Mouse (Mus musculus): ENCODE results near the gene Hs6st2. TPM values are rescaled to one million over a fixed set of nuclear protein-coding genes. Genes with fewer than 3 reads are reported as not detected.

Hs6st2 gene
- total and polyA plus RNA-seq, 3 experiments: not detected

GRCm38 (mm10) chrX:51680428-51681169 is 1.1 kb downstream of the Hs6st2 start:
- no peak overlapping the region for H3K27ac ChIP-seq (ENCODE audit: insufficient read depth, low read depth)
- no peak for DNase-seq (ENCODE audit: extremely low read depth)
- H3K4me3 ChIP-seq (replicated peaks in 1 of 3; ENCODE audit: low read depth in 2 of 3, low read length in 2 of 3, poor library complexity in 1 of 3): no peak overlapping the region
- H3K9ac ChIP-seq (ENCODE audit: insufficient read depth, low read depth): no peak overlapping the region
- dilution Hi-C loops (cut with MboI; ENCODE audit: extremely low pct_ligation_motif_present, extremely low pct_unique_long_range_greater_than_20kb, low sequenced_read_pairs) (no loop called here), in situ Hi-C loops (cut with MboI; ENCODE audit: low pct_ligation_motif_present, low pct_unique_long_range_greater_than_20kb, low sequenced_read_pairs) (no loop called here)
- no peaks in the 10 kb centered on the region for H3K27me3 ChIP-seq (replicated peaks)
- H3K79me2 ChIP-seq (replicated peaks; ENCODE audit: control insufficient read depth, extremely low read depth, insufficient read depth, poor library complexity, severe bottlenecking): no peaks in the 10 kb centered on the region
- no peak for TF ChIP-seq MXI1 (IDR thresholded peaks at IDR 0.05; ENCODE audit: low read depth, low read length)
- TF ChIP-seq E2F4 (IDR thresholded peaks at IDR 0.05; ENCODE audit: insufficient replicate concordance, low read depth, low read length): no peak
- TF ChIP-seq MAZ (IDR thresholded peaks at IDR 0.05; ENCODE audit: low read depth, low read length): no peak
- TF ChIP-seq USF1 (IDR thresholded peaks at IDR 0.05; ENCODE audit: low read depth, low read length): no peak
- TF ChIP-seq TBP (conservative IDR thresholded peaks at IDR 0.05; ENCODE audit: low read depth, low read length): no peak
- no peak for TF ChIP-seq ZC3H11A (IDR thresholded peaks at IDR 0.05; ENCODE audit: low read depth, low read length)
- no peak for TF ChIP-seq RAD21 (IDR thresholded peaks at IDR 0.05; ENCODE audit: low read depth, low read length)
- no peak for TF ChIP-seq CHD2 (IDR thresholded peaks at IDR 0.05; ENCODE audit: low read length)
- TF ChIP-seq HCFC1 (IDR thresholded peaks at IDR 0.05; ENCODE audit: low read depth, low read length): no peak
- no peak for TF ChIP-seq EP300 (IDR thresholded peaks at IDR 0.05; ENCODE audit: low read length)
- no peak for TF ChIP-seq BHLHE40 (IDR thresholded peaks at IDR 0.05; ENCODE audit: low read depth, low read length)
- TF ChIP-seq CHD1 (IDR thresholded peaks at IDR 0.05; ENCODE audit: low read depth, low read length): no peak
- no peak for TF ChIP-seq CTCF (conservative IDR thresholded peaks at IDR 0.05 in 1 of 2, IDR thresholded peaks at IDR 0.05 in 1 of 2; ENCODE audit: low read depth in 2 of 2, low read length in 2 of 2)
- TF ChIP-seq KAT2A (IDR thresholded peaks at IDR 0.05; ENCODE audit: insufficient replicate concordance, low read length): no peak
- TF ChIP-seq MEF2A (IDR thresholded peaks at IDR 0.05; ENCODE audit: borderline replicate concordance, low read depth, low read length): no peak
- no peak for TF ChIP-seq TCF12 (IDR thresholded peaks at IDR 0.05; ENCODE audit: low read depth, low read length)
- TF ChIP-seq ETS1 (conservative IDR thresholded peaks at IDR 0.05; ENCODE audit: low read depth, low read length): no peak
- no peaks in the 10 kb centered on the region for H3K4me1 ChIP-seq (ENCODE audit: control insufficient read depth in 1 of 2, insufficient read depth in 2 of 2)
- no peaks in the 10 kb centered on the region for H3K9me3 ChIP-seq (replicated peaks; ENCODE audit: low read length)
- H3K4me2 ChIP-seq (ENCODE audit: insufficient read depth, low read depth, poor library complexity, severe bottlenecking): no peak overlapping the region
- no peaks in the 10 kb centered on the region for H3K36me3 ChIP-seq (replicated peaks in 1 of 2; ENCODE audit: control insufficient read depth in 1 of 2, insufficient read depth in 1 of 2, low read length in 1 of 2)

- TF ChIP-seq SMC3 (IDR thresholded peaks at IDR 0.05; ENCODE audit: low read depth, low read length): no peak
- TF ChIP-seq E2F4 (IDR thresholded peaks at IDR 0.05; ENCODE audit: insufficient replicate concordance, low read depth, low read length): no peak
- TF ChIP-seq MXI1 (IDR thresholded peaks at IDR 0.05; ENCODE audit: low read depth, low read length): no peak
- TF ChIP-seq ZC3H11A (IDR thresholded peaks at IDR 0.05; ENCODE audit: low read depth, low read length): no peak
- no peak for TF ChIP-seq RCOR1 (conservative IDR thresholded peaks at IDR 0.05; ENCODE audit: low read depth, low read length)
- no peak for TF ChIP-seq TBP (conservative IDR thresholded peaks at IDR 0.05; ENCODE audit: low read depth, low read length)
- no peak for TF ChIP-seq JUND (conservative IDR thresholded peaks at IDR 0.05; ENCODE audit: low read depth, low read length)
- TF ChIP-seq USF2 (conservative IDR thresholded peaks at IDR 0.05; ENCODE audit: low read depth, low read length): no peak
- TF ChIP-seq MAFK (IDR thresholded peaks at IDR 0.05; ENCODE audit: insufficient replicate concordance, low read length): no peak
- no peak for TF ChIP-seq CTCF (conservative IDR thresholded peaks at IDR 0.05 in 1 of 2, IDR thresholded peaks at IDR 0.05 in 1 of 2; ENCODE audit: low read depth in 2 of 2, low read length in 2 of 2)
- TF ChIP-seq HCFC1 (IDR thresholded peaks at IDR 0.05; ENCODE audit: low read depth, low read length): no peak
- no peak for TF ChIP-seq IRF4 (IDR thresholded peaks at IDR 0.05; ENCODE audit: low read depth, low read length)
- TF ChIP-seq POLR2A (IDR thresholded peaks at IDR 0.05; ENCODE audit: low read depth, low read length): no peak
- no peak for TF ChIP-seq UBTF (IDR thresholded peaks at IDR 0.05; ENCODE audit: low read depth, low read length)
- TF ChIP-seq PAX5 (IDR thresholded peaks at IDR 0.05; ENCODE audit: low read length): no peak
- no peaks in the 10 kb centered on the region for H3K27me3 ChIP-seq (replicated peaks)
- in situ Hi-C loops (cut with MboI; ENCODE audit: low pct_ligation_motif_present, low pct_unique_long_range_greater_than_20kb, low sequenced_read_pairs) (no loop called here), dilution Hi-C loops (cut with MboI; ENCODE audit: extremely low pct_ligation_motif_present, extremely low pct_unique_long_range_greater_than_20kb, low sequenced_read_pairs) (no loop called here)
- no peaks in the 10 kb centered on the region for H3K4me1 ChIP-seq (ENCODE audit: control insufficient read depth in 1 of 2, insufficient read depth in 2 of 2)
- no peak overlapping the region for H3K4me3 ChIP-seq (replicated peaks in 1 of 3; ENCODE audit: low read depth in 2 of 3, low read length in 2 of 3, poor library complexity in 1 of 3)
- no peak overlapping the region for H3K4me2 ChIP-seq (ENCODE audit: insufficient read depth, low read depth, poor library complexity, severe bottlenecking)
- no peak overlapping the region for H3K27ac ChIP-seq (ENCODE audit: insufficient read depth, low read depth)
- H3K9me3 ChIP-seq (replicated peaks; ENCODE audit: low read length): no peaks in the 10 kb centered on the region
- no peaks in the 10 kb centered on the region for H3K79me2 ChIP-seq (replicated peaks; ENCODE audit: control insufficient read depth, extremely low read depth, insufficient read depth, poor library complexity, severe bottlenecking)
- DNase-seq (ENCODE audit: extremely low read depth): no peak
- H3K9ac ChIP-seq (ENCODE audit: insufficient read depth, low read depth): no peak overlapping the region
- H3K36me3 ChIP-seq (replicated peaks in 1 of 2; ENCODE audit: control insufficient read depth in 1 of 2, insufficient read depth in 1 of 2, low read length in 1 of 2): no peaks in the 10 kb centered on the region
These were observed 1.8 kb downstream of the Hs6st2 start for GRCm38 (mm10) chrX:51679601-51680427.
